Mouse (Mus musculus) frontal cortex, postnatal 10 days (tissue): Measurements from ENCODE around the gene Daam1.

Source experiments
- DNase-seq, 2 experiments: peaks; one replicate each; pipeline ENCODE4 v3.0.0; 2022; ENCODE audit warnings: low spot score in 2 of 2, mixed read lengths in 1 of 2

Gene Daam1

DNA sequence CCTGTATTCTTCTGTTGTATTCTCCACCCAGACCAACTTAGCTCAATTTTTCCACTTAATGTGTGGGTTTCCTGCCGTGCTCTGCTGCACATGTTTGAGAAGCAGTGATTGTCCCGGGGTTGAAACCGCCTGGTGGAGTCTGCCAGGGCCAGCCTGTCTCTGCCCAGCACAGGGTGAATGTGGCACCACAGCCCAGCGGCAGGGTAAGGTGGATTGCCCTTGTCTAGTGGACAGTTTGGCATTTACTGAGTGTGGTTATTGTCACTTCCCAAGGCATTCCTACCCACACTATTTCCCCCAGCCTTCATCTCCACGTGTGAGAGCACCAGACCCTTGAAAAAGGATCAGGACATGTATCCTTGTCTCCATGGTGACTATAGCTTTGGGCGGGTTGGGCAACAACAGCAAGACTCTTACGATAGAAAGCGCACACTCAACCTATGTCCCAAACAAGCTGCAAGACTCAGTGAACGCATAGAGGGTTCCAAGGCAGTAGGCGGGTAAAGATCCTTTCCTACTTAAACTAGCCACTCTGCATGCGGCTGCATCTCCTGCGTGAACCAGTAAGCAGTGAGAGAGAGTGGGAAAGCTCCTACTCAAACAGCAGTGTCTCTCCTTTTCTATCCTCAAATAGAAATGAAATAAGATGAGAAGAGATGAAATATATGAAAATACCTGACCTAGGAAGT, 139.2 kb downstream of the Daam1 start:
- DNase-seq: no peak

- no peak for DNase-seq
These were observed 140.1 kb downstream of the Daam1 start for GRCm38 (mm10) chr12:71970791-71971654.

GRCm38 (mm10) chr12:71972126-71972525, 141.2 kb downstream of the Daam1 start:
- no peak for DNase-seq

DNA sequence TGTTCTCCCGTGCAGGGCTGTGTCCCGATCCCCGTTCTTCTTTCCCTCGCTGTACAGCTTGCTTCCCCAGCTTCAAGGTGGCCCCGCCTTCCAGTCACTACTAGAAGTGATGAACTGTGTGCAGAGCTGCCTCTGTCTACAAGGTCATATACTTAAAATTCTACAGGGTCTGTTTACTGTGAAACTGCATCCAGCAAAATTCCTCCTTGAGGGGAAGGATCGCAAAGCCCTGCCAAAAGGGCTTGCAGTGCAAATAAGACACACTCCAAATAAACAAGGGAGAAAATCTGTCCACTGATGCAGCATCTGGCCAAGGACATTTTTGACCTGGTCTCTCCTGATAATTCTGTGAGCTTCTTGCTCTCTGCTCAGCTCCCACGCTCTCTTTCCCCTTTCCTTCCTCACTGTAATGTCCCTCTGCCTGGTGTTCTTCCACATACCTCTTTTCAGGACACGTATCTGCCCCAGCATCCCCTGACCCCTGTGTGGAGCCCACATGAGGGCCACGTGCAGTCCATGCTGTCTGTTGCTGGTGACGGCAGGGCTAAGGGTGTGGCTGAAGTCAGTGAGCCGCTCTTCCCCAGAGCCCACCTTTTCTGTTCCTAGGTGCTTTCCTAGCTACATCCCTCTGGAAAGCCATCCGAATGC, 141.9 kb downstream of the Daam1 start:
- no peak for DNase-seq

GRCm38 (mm10) chr12:71973577-71973976, 142.7 kb downstream of the Daam1 start:
- no peak for DNase-seq

DNA sequence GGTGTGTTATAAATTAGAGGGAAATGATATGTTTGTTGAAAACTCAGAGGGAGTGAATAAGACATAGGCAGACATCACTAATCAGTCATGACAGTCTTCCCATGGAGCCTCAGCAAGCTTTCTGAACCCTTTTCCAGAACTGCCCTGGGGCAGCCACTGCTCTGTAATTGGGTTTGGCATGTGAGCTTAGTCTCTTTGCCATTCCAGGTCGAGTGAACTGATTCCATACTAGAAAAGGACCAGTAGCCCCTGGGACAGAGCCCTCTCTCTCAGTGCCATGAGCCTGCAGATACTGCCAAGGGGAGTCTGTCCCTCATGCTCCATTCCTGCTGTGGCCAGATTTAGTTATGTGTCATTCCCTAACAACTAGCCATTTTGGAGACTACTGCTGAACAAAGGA, 144.7 kb downstream of the Daam1 start:
- DNase-seq: no peak

DNA sequence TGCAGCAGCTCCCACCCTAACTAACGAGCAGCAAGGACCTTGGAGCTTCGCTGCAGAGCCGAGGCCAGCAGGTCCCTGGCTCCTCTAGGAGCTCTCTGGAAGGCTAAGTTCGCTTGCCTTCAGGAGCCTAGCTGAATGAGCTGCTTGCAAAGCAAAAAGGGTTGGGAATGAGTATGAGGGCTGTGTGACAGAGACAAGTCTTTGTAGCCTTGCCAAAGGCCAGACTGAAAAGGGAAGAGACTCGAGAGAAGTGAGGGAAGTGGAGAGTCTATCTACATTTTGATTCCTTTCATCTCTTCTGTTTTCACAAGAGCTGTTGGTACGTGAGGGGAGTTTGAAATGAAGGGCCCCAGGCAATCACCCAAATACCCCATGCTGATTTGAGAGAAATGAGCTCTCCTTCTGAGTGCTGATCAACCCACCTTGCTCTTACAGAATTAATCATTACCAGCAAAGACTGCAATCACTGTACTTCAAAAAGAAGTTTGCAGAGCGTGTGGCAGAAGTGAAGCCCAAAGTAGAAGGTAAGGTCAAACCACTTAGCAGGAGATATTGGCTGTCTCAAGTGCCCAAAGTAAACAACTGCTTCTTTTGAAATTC, 145.6 kb downstream of the Daam1 start:
- no peak for DNase-seq

DNA sequence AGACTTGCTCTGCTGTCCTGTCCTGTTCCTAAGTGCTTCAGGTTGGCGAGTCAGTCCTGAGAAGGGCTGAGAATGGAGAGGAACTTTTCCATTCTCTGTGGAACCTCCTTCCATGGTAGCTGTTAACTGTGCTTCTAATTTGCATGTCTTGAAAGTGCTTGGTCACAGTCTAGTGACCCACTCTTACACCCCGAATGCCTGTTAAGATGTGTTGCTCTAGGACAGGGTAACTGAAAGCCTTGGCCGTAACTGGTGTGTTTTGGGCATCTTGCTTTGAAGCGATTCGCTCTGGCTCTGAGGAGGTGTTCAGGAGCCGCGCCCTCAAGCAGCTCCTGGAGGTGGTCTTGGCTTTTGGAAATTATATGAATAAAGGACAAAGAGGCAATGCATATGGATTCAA, 146.5 kb downstream of the Daam1 start:
- DNase-seq: no peak

GRCm38 (mm10) chr12:71978513-71979352, 147.9 kb downstream of the Daam1 start:
- no peak for DNase-seq

DNA sequence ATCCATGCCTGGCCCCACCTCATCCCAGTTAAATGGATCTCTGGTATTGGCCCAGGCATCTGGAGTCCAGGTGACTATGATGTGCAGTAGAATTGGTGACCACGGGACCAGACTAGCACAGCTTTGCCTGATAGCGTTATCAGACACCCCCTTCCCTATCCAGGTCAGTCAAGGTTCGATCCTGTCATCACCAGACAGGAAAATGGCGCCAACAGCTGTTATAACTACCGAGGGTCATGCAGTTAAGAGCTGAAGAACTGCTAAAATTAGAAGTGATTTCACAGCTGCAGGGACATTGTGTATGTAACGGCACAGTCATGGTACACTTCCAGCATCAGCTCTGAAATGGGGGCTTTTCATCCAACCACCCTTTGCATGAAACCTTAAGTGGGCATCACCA, 149.3 kb downstream of the Daam1 start:
- no peak for DNase-seq

GRCm38 (mm10) chr12:71980746-71981145, 149.9 kb downstream of the Daam1 start:
- no peak for DNase-seq

GRCm38 (mm10) chr12:71981250-71981649, 150.4 kb downstream of the Daam1 start:
- DNase-seq: peak; percentile 50 to 67

DNA sequence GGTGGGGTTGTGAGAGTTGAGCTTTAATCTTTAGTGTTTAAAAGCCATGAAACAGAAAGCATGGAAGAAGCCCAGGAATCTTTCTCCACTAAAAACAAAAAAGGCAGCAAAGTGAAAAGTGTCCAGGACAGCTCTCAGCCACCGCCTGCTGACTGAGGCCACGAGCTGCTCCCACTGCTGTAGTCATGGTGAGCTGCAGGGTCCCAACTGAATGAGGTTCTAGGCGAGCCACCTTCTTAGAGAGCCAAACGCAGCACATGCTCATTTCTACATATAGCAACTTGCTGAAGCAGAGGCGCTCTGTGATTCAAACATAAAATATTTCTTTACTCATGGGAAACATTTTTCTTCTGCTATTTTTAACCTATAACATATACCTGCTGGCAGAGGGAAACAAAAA, 150.9 kb downstream of the Daam1 start:
- no peak for DNase-seq

GRCm38 (mm10) chr12:71983102-71983715, 152.3 kb downstream of the Daam1 start:
- DNase-seq: no peak

DNA sequence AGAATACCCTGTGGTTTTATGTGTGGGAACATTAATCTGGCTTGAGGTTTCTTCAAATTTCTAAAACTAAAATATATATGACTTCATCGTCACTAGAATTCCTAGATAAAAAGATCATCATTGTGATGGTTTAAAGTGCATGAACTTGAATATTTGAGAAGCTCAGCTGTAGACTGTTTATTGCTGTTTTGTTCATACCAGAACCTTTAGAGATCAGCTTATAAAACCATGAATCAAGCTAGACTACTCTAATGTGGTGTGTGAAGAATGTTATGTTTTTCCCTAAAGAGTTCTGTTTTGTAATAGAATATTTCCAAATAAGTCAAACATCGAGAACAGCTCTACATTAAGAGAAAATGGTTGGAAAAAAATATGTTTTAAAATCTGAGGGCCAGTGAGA, 156.3 kb downstream of the Daam1 start:
- DNase-seq: no peak

GRCm38 (mm10) chr12:71987885-71988284, 157.0 kb downstream of the Daam1 start:
- DNase-seq: no peak

DNA sequence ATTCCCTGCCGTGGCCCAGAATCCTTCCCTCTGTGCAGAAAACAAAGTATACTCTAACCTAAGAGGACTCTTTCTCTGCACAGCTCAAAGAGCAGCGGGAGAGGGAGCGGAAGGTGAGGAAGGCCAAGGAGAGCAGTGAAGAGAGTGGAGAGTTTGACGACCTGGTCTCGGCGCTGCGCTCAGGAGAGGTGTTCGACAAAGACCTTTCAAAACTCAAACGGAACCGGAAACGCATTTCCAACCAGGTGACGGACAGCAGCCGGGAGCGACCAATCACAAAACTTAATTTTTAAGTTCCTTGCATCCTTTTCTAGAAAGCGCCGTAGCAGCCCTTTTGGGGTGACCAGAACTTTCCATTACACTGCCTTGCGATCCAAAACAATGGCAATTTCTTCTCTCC, 158.7 kb downstream of the Daam1 start:
- DNase-seq: no peak

DNA sequence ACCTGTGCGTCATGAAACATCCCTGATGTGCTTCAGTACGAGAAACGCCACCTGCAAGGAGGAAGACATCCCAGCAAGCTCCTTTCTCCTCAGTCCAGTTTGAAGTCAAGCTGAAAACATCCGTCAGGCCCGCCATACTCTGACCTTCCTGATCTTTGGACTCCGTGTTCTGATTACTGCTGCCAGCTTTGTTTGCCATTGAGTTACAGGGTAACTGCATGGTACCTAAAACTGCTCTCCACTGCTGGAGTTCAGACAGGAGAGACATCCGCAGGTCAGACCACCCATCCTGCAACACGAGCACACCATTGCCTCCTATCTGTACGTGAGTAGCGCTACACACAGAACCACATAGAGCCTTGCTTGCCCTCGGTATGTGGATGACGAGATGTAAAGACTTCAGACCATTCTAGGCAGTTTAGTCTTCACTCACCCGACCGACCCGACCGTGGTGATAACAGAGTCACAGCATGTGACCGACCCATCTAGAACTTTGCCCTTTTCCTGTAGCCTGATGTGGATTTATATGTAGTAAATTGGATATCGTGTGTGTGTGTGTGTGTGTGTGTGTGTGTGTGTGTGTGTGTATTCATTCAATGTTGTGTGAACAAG, 161.8 kb downstream of the Daam1 start:
- no peak for DNase-seq

- DNase-seq: no peak
These were observed 165.0 kb downstream of the Daam1 start for GRCm38 (mm10) chr12:71995831-71996230.

- DNase-seq: no peak
These were observed 166.0 kb downstream of the Daam1 start for GRCm38 (mm10) chr12:71996920-71997319.
